Mouse (Mus musculus): Measurements from ENCODE around the gene Nr1i3. TPM values are rescaled to one million over a fixed set of nuclear protein-coding genes. Genes with fewer than 3 reads are reported as not detected.

The Nr1i3 gene
- polyA plus RNA-seq, 1 experiment: 28.9 TPM

- H3K36me3 ChIP-seq (ENCODE audit: control insufficient read depth, insufficient read depth, low read length): no peaks in the 10 kb centered on the region
- TF ChIP-seq POLR2A (IDR thresholded peaks at IDR 0.05; ENCODE audit: low read depth, low read length) (no peak), CTCF (IDR thresholded peaks at IDR 0.05; ENCODE audit: extremely low read depth, insufficient read length, insufficient replicate concordance, low read depth, low read length) (no peak)
- no peak overlapping the region for H3K4me3 ChIP-seq (ENCODE audit: low read depth, low read length)
- WGBS: 87% methylated on average over 24 of the region's 24 CpGs
- no peaks in the 10 kb centered on the region for H3K27me3 ChIP-seq (ENCODE audit: control insufficient read depth, insufficient read depth, low read length)
- H3K4me1 ChIP-seq (ENCODE audit: control insufficient read depth, insufficient read depth, insufficient read length, low read length): peaks cover 7% of the 10 kb centered on the region; the same call in 1 of the 2 replicates
- H3K27ac ChIP-seq (ENCODE audit: insufficient read depth, low read depth, low read length): no peak overlapping the region
Observed at GRCm38 (mm10) chr1:171256095-171256818, 42.5 kb downstream of the Nr1i3 start.

DNA sequence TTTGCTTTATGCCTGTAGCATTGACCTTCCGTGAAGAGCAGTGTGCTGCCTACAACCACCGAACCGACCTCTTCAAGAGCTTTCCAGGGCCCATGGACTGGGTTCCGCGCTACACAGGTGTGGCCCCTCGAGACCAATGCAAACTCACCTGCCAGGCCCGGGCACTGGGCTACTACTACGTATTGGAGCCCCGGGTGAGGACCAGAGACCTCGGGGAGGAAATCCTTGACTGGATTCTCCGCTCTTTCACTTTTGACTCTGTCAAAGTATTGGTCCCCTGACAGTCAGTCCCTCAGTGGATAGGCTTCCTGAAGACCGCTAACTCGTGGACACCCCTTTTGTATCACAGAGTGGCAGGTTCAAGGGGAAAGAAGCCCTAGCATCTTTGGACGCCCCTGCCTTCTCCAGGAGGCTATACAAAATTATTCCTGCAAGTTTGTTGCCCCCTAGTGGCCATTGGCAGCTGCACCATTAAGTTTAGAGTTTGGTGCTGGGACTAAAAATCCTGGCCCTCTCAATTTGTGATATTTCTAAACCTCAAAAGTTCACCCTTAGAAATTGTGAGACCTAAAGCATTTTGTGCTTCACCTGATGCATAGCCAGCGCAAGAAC, 43.3 kb downstream of the Nr1i3 start:
- Histone ChIP-seq H3K36me3 (ENCODE audit: control insufficient read depth, insufficient read depth, low read length) (no peaks in the 10 kb centered on the region), H3K4me3 (ENCODE audit: low read depth, low read length) (no peak overlapping the region), H3K4me1 (ENCODE audit: control insufficient read depth, insufficient read depth, insufficient read length, low read length) (peaks cover 10% of the 10 kb centered on the region; the same call in 1 of the 2 replicates), H3K27ac (ENCODE audit: insufficient read depth, low read depth, low read length) (no peak overlapping the region), H3K27me3 (ENCODE audit: control insufficient read depth, insufficient read depth, low read length) (no peaks in the 10 kb centered on the region)
- TF ChIP-seq CTCF (IDR thresholded peaks at IDR 0.05; ENCODE audit: extremely low read depth, insufficient read length, insufficient replicate concordance, low read depth, low read length) (peak; percentile 58; the same call in 1 of the 2 replicates), POLR2A (IDR thresholded peaks at IDR 0.05; ENCODE audit: low read depth, low read length) (no peak)
- WGBS: 52% methylated on average over 15 of the region's 15 CpGs

DNA sequence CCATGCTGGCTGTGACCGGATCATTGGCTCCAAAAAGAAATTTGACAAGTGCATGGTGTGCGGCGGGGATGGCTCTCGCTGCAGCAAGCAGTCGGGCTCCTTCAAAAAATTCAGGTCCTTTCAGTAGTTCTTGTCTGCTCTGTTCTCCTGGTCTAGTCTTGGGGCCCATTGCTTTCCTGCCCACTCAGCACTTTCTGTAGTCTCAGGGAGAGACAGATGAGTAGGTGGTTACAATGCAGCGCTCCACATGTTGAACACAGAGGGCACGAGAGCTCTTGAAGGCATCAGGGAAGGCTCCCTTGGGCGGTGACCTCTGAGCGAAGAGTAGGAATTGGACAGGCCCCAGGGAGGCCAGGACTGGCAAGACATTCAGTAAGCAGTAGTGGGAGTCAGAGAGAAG, 44.0 kb downstream of the Nr1i3 start:
- H3K4me1 ChIP-seq (ENCODE audit: control insufficient read depth, insufficient read depth, insufficient read length, low read length): peaks cover 10% of the 10 kb centered on the region; the same call in 1 of the 2 replicates
- no peaks in the 10 kb centered on the region for H3K36me3 ChIP-seq (ENCODE audit: control insufficient read depth, insufficient read depth, low read length)
- H3K27ac ChIP-seq (ENCODE audit: insufficient read depth, low read depth, low read length): no peak overlapping the region
- H3K27me3 ChIP-seq (ENCODE audit: control insufficient read depth, insufficient read depth, low read length): no peaks in the 10 kb centered on the region
- 0 out of 2 replicates have a peak, but pooled peaks have one; percentile 13 for TF ChIP-seq CTCF (IDR thresholded peaks at IDR 0.05; ENCODE audit: extremely low read depth, insufficient read length, insufficient replicate concordance, low read depth, low read length)
- TF ChIP-seq POLR2A (IDR thresholded peaks at IDR 0.05; ENCODE audit: low read depth, low read length): no peak
- no peak overlapping the region for H3K4me3 ChIP-seq (ENCODE audit: low read depth, low read length)
- 87% methylated on average over 9 of the region's 9 CpGs for whole genome bisulfite sequencing

DNA sequence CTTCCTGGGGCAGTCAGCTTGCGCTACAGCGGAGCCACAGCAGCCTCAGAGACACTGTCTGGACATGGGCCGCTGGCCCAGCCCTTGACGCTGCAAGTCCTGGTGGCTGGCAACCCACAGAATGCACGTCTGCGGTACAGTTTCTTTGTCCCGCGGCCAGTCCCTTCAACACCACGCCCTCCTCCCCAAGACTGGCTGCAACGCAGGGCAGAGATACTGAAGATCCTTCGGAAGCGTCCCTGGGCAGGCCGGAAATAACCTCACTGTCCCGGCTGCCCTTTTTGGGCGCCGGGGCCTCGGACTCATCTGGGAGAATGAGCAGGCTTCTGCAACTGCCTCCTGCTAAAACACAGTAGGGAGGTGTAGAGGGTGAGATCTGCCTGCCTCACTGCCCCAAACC, 45.2 kb downstream of the Nr1i3 start:
- TF ChIP-seq CTCF (IDR thresholded peaks at IDR 0.05; ENCODE audit: extremely low read depth, insufficient read length, insufficient replicate concordance, low read depth, low read length): no peak
- no peak for TF ChIP-seq POLR2A (IDR thresholded peaks at IDR 0.05; ENCODE audit: low read depth, low read length)
- Histone ChIP-seq H3K27ac (ENCODE audit: insufficient read depth, low read depth, low read length) (no peak overlapping the region), H3K36me3 (ENCODE audit: control insufficient read depth, insufficient read depth, low read length) (no peaks in the 10 kb centered on the region), H3K4me1 (ENCODE audit: control insufficient read depth, insufficient read depth, insufficient read length, low read length) (peaks cover 10% of the 10 kb centered on the region; the same call in 1 of the 2 replicates), H3K27me3 (ENCODE audit: control insufficient read depth, insufficient read depth, low read length) (no peaks in the 10 kb centered on the region), H3K4me3 (ENCODE audit: low read depth, low read length) (no peak overlapping the region)
- 63% methylated on average over 17 of the region's 17 CpGs for WGBS

- Histone ChIP-seq H3K27ac (ENCODE audit: insufficient read depth, low read depth, low read length) (peak overlapping the region; percentile 32; the same call in 1 of the 2 replicates), H3K27me3 (ENCODE audit: control insufficient read depth, insufficient read depth, low read length) (no peaks in the 10 kb centered on the region), H3K4me3 (ENCODE audit: low read depth, low read length) (no peak overlapping the region), H3K36me3 (ENCODE audit: control insufficient read depth, insufficient read depth, low read length) (no peaks in the 10 kb centered on the region), H3K4me1 (ENCODE audit: control insufficient read depth, insufficient read depth, insufficient read length, low read length) (peaks cover 10% of the 10 kb centered on the region; the same call in 1 of the 2 replicates)
- 65% methylated on average over 3 of the region's 3 CpGs for WGBS
- TF ChIP-seq POLR2A (IDR thresholded peaks at IDR 0.05; ENCODE audit: low read depth, low read length) (no peak), CTCF (IDR thresholded peaks at IDR 0.05; ENCODE audit: extremely low read depth, insufficient read length, insufficient replicate concordance, low read depth, low read length) (no peak)
Observed at GRCm38 (mm10) chr1:171260316-171260715, 46.5 kb downstream of the Nr1i3 start.

GRCm38 (mm10) chr1:171262594-171263130, 48.9 kb downstream of the Nr1i3 start:
- Histone ChIP-seq H3K27ac (ENCODE audit: insufficient read depth, low read depth, low read length) (peak overlapping the region; percentile 56), H3K4me3 (ENCODE audit: low read depth, low read length) (no peak overlapping the region)
- TF ChIP-seq CTCF (IDR thresholded peaks at IDR 0.05; ENCODE audit: extremely low read depth, insufficient read length, insufficient replicate concordance, low read depth, low read length) (no peak), POLR2A (IDR thresholded peaks at IDR 0.05; ENCODE audit: low read depth, low read length) (no peak)

DNA sequence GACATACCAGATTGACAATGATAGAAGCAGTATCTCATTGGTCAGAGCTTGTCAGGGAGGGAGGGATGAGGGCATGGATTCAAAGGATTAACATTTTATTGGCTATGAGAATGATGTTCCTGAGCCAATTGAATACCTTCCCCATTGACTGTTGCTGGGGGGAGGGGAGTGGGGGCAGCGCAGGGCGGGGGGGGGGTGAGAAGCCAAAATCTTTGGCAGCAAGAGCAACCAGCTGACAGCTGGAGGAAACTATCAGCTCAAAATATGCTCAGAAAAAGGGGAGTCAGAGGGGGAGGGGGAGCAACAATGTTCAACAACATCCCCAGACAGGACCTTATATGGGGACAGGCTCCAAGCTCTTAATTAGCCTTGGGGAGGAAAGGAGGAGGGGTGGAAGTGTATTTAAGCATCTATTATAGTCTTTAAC, 49.4 kb downstream of the Nr1i3 start:
- H3K27ac ChIP-seq (ENCODE audit: insufficient read depth, low read depth, low read length): peak overlapping the region; percentile 39; the same call in 1 of the 2 replicates
- no peak overlapping the region for H3K4me3 ChIP-seq (ENCODE audit: low read depth, low read length)
- WGBS: 0% methylated on average over 2 of the region's 2 CpGs
- no peaks in the 10 kb centered on the region for H3K27me3 ChIP-seq (ENCODE audit: control insufficient read depth, insufficient read depth, low read length)
- H3K4me1 ChIP-seq (ENCODE audit: control insufficient read depth, insufficient read depth, insufficient read length, low read length): peaks cover 10% of the 10 kb centered on the region; the same call in 1 of the 2 replicates
- no peaks in the 10 kb centered on the region for H3K36me3 ChIP-seq (ENCODE audit: control insufficient read depth, insufficient read depth, low read length)
- TF ChIP-seq CTCF (IDR thresholded peaks at IDR 0.05; ENCODE audit: extremely low read depth, insufficient read length, insufficient replicate concordance, low read depth, low read length) (no peak), POLR2A (IDR thresholded peaks at IDR 0.05; ENCODE audit: low read depth, low read length) (no peak)

More at GRCm38 (mm10) chr1:171262594-171263130, 48.9 kb downstream of the Nr1i3 start:
- peaks cover 10% of the 10 kb centered on the region; the same call in 1 of the 2 replicates for H3K4me1 ChIP-seq (ENCODE audit: control insufficient read depth, insufficient read depth, insufficient read length, low read length)
- no peaks in the 10 kb centered on the region for H3K27me3 ChIP-seq (ENCODE audit: control insufficient read depth, insufficient read depth, low read length)
- 9% methylated on average over 8 of the region's 8 CpGs for WGBS
- no peaks in the 10 kb centered on the region for H3K36me3 ChIP-seq (ENCODE audit: control insufficient read depth, insufficient read depth, low read length)

Measured in small intestine, adult 2 months (tissue).